Mouse (Mus musculus): ENCODE results near the gene Mob4. TPM values are rescaled to one million over a fixed set of nuclear protein-coding genes. Genes with fewer than 3 reads are reported as not detected.

Mob4 gene
- total RNA-seq, 1 experiment, result 37.0 TPM

DNA sequence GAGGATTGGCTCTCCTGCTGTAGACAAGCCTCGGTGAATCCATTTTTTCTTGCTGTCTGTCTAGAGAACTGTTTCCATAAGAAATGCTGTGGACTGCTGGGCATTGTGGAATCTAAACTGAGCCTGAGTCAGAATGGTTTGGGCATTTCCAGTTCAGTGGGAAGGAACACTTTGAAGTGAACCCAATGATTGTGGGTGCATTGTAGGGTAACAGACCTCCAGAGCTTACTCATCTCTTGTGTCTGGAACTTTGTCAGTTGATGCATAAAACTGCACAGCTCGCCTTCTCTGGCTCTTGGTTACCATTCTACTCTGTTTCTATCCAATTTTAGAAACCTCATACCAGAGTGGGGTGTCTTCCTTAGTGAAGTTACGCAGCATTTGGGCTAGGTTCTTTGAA, 27.2 kb downstream of the Mob4 start:
- Histone ChIP-seq H3K9me3 (ENCODE audit: control insufficient read depth, insufficient read depth, low read depth, low read length) (no peaks in the 10 kb centered on the region), H3K4me3 (ENCODE audit: insufficient read depth in 1 of 2, low read depth in 1 of 2, low read length in 2 of 2, poor library complexity in 1 of 2, severe bottlenecking in 1 of 2) (no peak overlapping the region), H3K36me3 (ENCODE audit: control insufficient read depth, insufficient read depth, low read length, poor library complexity, severe bottlenecking) (peaks cover 2% of the 10 kb centered on the region; the same call in 1 of the 2 replicates), H3K4me1 (ENCODE audit: control insufficient read depth in 2 of 2, insufficient read depth in 2 of 2, low read length in 2 of 2, poor library complexity in 1 of 2) (peaks cover 0 to 5% of the 10 kb centered on the region in 2 experiments; a peak in 1 of 4 replicates), H3K9ac (ENCODE audit: insufficient read depth, low read depth, low read length, poor library complexity, severe bottlenecking) (no peak overlapping the region), H3K27ac (ENCODE audit: insufficient read depth, low read depth, low read length, poor library complexity, severe bottlenecking) (no peak overlapping the region)
- TF ChIP-seq MAFK (IDR thresholded peaks at IDR 0.05; ENCODE audit: insufficient read depth, low read depth, low read length), result no peak
- TF ChIP-seq ZNF384 (IDR thresholded peaks at IDR 0.05; ENCODE audit: low read depth, low read length), result no peak
- TF ChIP-seq HCFC1 (IDR thresholded peaks at IDR 0.05; ENCODE audit: borderline replicate concordance, insufficient read depth, low read length), result no peak
- TF ChIP-seq ZC3H11A (IDR thresholded peaks at IDR 0.05; ENCODE audit: borderline replicate concordance, low read depth, low read length), result no peak
- TF ChIP-seq CHD2 (IDR thresholded peaks at IDR 0.05; ENCODE audit: low read depth, low read length), result no peak
- no peak for DNase-seq (ENCODE audit: low read depth, low spot score)
- in situ Hi-C loops (cut with MboI; ENCODE audit: low sequenced_read_pairs in 2 of 2, unreplicated experiment in 2 of 2), result no loop called here

DNA sequence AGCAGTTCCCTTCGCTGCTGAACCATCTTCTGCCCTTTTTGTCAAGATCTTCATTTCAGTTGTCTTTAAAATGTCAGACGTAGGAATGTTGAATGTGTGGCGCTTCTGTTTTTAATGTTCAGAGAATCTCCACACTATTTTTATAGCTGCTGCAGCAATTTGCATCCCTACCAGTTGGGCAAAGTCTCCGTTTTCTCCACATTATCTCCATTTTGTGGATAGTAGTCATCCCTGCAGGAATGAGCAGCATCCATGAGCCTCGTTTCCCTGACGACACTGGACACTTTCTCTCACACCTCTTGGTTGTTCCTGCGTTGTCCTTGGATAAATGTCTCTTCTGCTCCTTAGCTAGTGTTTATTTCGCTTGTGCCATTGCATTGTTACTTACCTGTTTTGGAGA, 27.8 kb downstream of the Mob4 start:
- Histone ChIP-seq H3K9ac (ENCODE audit: insufficient read depth, low read depth, low read length, poor library complexity, severe bottlenecking) (no peak overlapping the region), H3K27ac (ENCODE audit: insufficient read depth, low read depth, low read length, poor library complexity, severe bottlenecking) (no peak overlapping the region), H3K4me1 (ENCODE audit: control insufficient read depth in 2 of 2, insufficient read depth in 2 of 2, low read length in 2 of 2, poor library complexity in 1 of 2) (peaks cover 0 to 8% of the 10 kb centered on the region in 2 experiments; a peak in 2 of 4 replicates), H3K9me3 (ENCODE audit: control insufficient read depth, insufficient read depth, low read depth, low read length) (no peaks in the 10 kb centered on the region), H3K36me3 (ENCODE audit: control insufficient read depth, insufficient read depth, low read length, poor library complexity, severe bottlenecking) (peaks cover 2% of the 10 kb centered on the region; the same call in 1 of the 2 replicates), H3K4me3 (ENCODE audit: insufficient read depth in 1 of 2, low read depth in 1 of 2, low read length in 2 of 2, poor library complexity in 1 of 2, severe bottlenecking in 1 of 2) (no peak overlapping the region)
- no peak for DNase-seq (ENCODE audit: low read depth, low spot score)
- in situ Hi-C loops (cut with MboI; ENCODE audit: low sequenced_read_pairs in 2 of 2, unreplicated experiment in 2 of 2), result no loop called here
- TF ChIP-seq MAFK (IDR thresholded peaks at IDR 0.05; ENCODE audit: insufficient read depth, low read depth, low read length) (no peak), HCFC1 (IDR thresholded peaks at IDR 0.05; ENCODE audit: borderline replicate concordance, insufficient read depth, low read length) (no peak), ZC3H11A (IDR thresholded peaks at IDR 0.05; ENCODE audit: borderline replicate concordance, low read depth, low read length) (no peak), ZNF384 (IDR thresholded peaks at IDR 0.05; ENCODE audit: low read depth, low read length) (no peak), CHD2 (IDR thresholded peaks at IDR 0.05; ENCODE audit: low read depth, low read length) (no peak)

DNA sequence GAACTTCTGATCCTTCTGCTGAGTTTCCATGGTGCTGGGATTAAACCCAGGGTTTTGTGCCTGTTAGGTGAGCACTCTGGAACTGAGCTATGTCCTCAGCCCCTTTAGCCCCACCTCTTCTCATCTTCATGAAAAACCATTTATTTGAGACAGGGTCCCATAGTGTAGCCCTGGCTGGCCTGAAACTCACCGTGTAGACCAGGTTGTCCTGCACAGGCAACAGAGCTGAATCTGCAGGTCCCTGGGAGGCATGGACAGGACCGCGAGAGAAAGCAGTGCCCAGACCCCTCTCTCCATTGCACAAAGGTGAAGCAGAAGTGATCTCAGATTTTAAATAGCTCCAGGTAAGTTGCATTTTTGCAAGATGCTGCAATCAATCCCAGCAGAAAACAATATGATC, 29.2 kb downstream of the Mob4 start:
- Histone ChIP-seq H3K4me3 (ENCODE audit: insufficient read depth in 1 of 2, low read depth in 1 of 2, low read length in 2 of 2, poor library complexity in 1 of 2, severe bottlenecking in 1 of 2) (no peak overlapping the region), H3K4me1 (ENCODE audit: control insufficient read depth in 2 of 2, insufficient read depth in 2 of 2, low read length in 2 of 2, poor library complexity in 1 of 2) (peaks cover 0 to 10% of the 10 kb centered on the region in 2 experiments; a peak in 2 of 4 replicates), H3K27ac (ENCODE audit: insufficient read depth, low read depth, low read length, poor library complexity, severe bottlenecking) (no peak overlapping the region), H3K9me3 (ENCODE audit: control insufficient read depth, insufficient read depth, low read depth, low read length) (no peaks in the 10 kb centered on the region), H3K9ac (ENCODE audit: insufficient read depth, low read depth, low read length, poor library complexity, severe bottlenecking) (no peak overlapping the region), H3K36me3 (ENCODE audit: control insufficient read depth, insufficient read depth, low read length, poor library complexity, severe bottlenecking) (peaks cover 2% of the 10 kb centered on the region; the same call in 1 of the 2 replicates)
- in situ Hi-C loops (cut with MboI; ENCODE audit: low sequenced_read_pairs in 2 of 2, unreplicated experiment in 2 of 2), result no loop called here
- no peak for TF ChIP-seq ZC3H11A (IDR thresholded peaks at IDR 0.05; ENCODE audit: borderline replicate concordance, low read depth, low read length)
- no peak for TF ChIP-seq CHD2 (IDR thresholded peaks at IDR 0.05; ENCODE audit: low read depth, low read length)
- TF ChIP-seq MAFK (IDR thresholded peaks at IDR 0.05; ENCODE audit: insufficient read depth, low read depth, low read length), result no peak
- no peak for TF ChIP-seq ZNF384 (IDR thresholded peaks at IDR 0.05; ENCODE audit: low read depth, low read length)
- TF ChIP-seq HCFC1 (IDR thresholded peaks at IDR 0.05; ENCODE audit: borderline replicate concordance, insufficient read depth, low read length), result no peak
- no peak for DNase-seq (ENCODE audit: low read depth, low spot score)

DNA sequence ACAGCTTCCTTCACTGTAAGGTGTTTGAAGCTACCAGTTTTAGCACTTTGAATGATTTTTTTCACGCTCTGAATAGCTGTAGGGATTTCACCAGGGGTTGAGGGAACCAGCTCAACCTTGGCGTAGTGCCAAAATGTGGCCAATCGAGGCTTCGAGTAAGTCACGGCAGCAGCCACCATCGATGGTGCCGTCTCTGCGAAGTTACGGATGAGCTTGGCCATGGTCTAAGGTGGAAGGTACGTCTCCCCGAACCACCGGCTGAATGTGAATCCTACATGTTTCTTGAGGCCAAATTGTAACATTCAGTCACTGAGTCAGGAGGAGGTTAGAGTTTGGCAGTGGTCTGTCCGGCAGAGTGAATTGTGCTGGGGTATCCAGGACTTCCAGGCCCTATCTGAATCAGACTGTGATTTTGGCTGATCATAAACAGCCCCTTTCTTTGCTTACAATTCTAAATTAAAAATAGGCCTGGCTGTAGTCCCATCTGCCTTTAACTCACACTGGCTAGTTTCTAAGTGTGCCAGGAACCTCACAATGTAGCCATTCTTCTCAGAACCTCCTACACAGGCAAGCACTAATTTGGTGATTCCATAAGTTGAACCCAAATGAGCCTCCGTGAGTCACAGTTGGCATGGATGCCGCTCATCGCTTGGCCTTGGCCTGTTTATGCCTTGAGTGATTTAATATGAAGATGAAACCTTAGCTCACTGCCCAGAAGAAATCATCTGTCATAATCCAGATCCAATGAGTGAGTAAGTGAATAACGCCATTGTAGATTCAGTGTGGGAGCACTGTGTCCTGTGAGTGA, 30.0 kb downstream of the Mob4 start:
- DNase-seq (ENCODE audit: low read depth, low spot score), result no peak
- in situ Hi-C loops (cut with MboI; ENCODE audit: low sequenced_read_pairs in 2 of 2, unreplicated experiment in 2 of 2), result no loop called here
- Histone ChIP-seq H3K4me3 (ENCODE audit: insufficient read depth in 1 of 2, low read depth in 1 of 2, low read length in 2 of 2, poor library complexity in 1 of 2, severe bottlenecking in 1 of 2) (no peak overlapping the region), H3K9me3 (ENCODE audit: control insufficient read depth, insufficient read depth, low read depth, low read length) (no peaks in the 10 kb centered on the region), H3K36me3 (ENCODE audit: control insufficient read depth, insufficient read depth, low read length, poor library complexity, severe bottlenecking) (peaks cover 2% of the 10 kb centered on the region; the same call in 1 of the 2 replicates), H3K4me1 (ENCODE audit: control insufficient read depth in 2 of 2, insufficient read depth in 2 of 2, low read length in 2 of 2, poor library complexity in 1 of 2) (peaks cover 0 to 10% of the 10 kb centered on the region in 2 experiments; a peak in 2 of 4 replicates), H3K27ac (ENCODE audit: insufficient read depth, low read depth, low read length, poor library complexity, severe bottlenecking) (no peak overlapping the region), H3K9ac (ENCODE audit: insufficient read depth, low read depth, low read length, poor library complexity, severe bottlenecking) (no peak overlapping the region)
- TF ChIP-seq CHD2 (IDR thresholded peaks at IDR 0.05; ENCODE audit: low read depth, low read length), result no peak
- TF ChIP-seq ZNF384 (IDR thresholded peaks at IDR 0.05; ENCODE audit: low read depth, low read length), result no peak
- TF ChIP-seq HCFC1 (IDR thresholded peaks at IDR 0.05; ENCODE audit: borderline replicate concordance, insufficient read depth, low read length), result no peak
- TF ChIP-seq MAFK (IDR thresholded peaks at IDR 0.05; ENCODE audit: insufficient read depth, low read depth, low read length), result no peak
- TF ChIP-seq ZC3H11A (IDR thresholded peaks at IDR 0.05; ENCODE audit: borderline replicate concordance, low read depth, low read length), result no peak
